Mouse (Mus musculus) left cerebral cortex, postnatal 10 days (tissue): ENCODE measurements around the gene Atg101. TPM values are rescaled to one million over a fixed set of nuclear protein-coding genes. Genes with fewer than 3 reads are reported as not detected.

Source experiments
- DNase-seq, 2 experiments: peaks; one replicate each; pipeline ENCODE4 v3.0.0; 2021 to 2022; ENCODE audit warnings: low spot score in 2 of 2, mixed read lengths in 1 of 2; ENCODE audit errors: extremely low spot score in 1 of 2
- intact Hi-C: fragments of 180-260 bp; cut with DNase I; formaldehyde crosslinking; loops from one replicate; pipeline ENCODE4 v1.15.1; 2025
- total RNA-seq, 2 experiments: library from RNA; stranded (reverse); gene quantifications; 2 replicates each; pipeline ENCODE4 v1.2.3; 2021

Atg101 gene
- total RNA-seq, 2 experiments from 2014 or later: 38.8 to 41.9 TPM

GRCm38 (mm10) chr15:101277351-101277899 is 6.6 kb upstream of the Atg101 start:
- DNase-seq: peak; percentile 42 to 70
- intact Hi-C loops: no loop called here

- intact Hi-C loops: no loop called here
- DNase-seq: peak in 1 of 2 experiments; percentile 44
Observed at GRCm38 (mm10) chr15:101278589-101278988, 5.5 kb upstream of the Atg101 start.

DNA sequence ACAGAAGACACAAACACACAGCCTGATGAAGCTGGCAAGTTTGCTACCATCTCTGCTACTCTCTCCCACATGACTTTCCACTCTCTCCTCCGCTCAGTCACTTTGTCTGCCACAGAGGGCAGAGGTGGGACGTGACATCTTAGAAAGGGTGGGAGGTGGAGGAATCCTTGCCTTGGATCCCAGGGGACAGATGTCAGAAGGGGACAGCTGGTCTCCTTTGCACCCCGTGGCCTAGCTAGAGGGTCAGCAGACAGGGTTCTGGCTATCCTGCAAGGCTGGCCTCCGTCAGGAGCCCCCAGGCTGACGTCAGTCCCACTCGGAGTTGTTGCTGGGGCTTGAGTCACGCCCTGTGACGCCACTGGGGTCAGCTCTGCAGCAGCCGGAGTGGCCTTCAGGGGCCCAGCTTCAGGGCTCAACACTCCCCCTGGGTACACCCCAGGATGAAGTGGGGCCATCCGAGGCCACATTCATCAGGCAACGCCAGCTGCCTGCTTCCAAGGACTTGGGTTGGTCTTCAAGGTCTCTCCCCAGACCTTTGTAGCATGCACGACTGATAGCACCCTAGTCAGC is 4.6 kb upstream of the Atg101 start:
- intact Hi-C loops: no loop called here
- no peak for DNase-seq

DNA sequence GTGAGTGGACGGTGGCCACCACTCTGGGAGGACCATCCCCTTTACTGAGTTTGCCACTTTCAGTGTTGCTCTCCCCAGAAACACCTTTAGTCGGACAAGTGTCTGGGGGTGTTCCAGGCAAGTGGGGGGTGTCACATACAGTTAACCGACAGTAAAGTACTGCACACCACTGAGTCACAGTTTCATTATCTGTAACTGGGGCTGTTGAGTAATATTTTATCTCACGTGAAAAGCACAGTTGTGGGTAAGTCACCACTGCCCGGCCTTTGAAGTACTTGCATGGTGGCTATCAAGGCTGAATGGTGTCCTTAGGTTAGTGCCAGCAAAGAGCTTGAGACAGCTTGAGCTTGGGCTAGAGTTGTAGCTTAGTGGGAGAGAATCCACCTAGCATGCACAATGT is 1.6 kb upstream of the Atg101 start:
- intact Hi-C loops: loop anchor here (2.0 kb wide), 1 partner anchor 42 kb away; no protein-coding TSS in a partner anchor
- DNase-seq: no peak

DNA sequence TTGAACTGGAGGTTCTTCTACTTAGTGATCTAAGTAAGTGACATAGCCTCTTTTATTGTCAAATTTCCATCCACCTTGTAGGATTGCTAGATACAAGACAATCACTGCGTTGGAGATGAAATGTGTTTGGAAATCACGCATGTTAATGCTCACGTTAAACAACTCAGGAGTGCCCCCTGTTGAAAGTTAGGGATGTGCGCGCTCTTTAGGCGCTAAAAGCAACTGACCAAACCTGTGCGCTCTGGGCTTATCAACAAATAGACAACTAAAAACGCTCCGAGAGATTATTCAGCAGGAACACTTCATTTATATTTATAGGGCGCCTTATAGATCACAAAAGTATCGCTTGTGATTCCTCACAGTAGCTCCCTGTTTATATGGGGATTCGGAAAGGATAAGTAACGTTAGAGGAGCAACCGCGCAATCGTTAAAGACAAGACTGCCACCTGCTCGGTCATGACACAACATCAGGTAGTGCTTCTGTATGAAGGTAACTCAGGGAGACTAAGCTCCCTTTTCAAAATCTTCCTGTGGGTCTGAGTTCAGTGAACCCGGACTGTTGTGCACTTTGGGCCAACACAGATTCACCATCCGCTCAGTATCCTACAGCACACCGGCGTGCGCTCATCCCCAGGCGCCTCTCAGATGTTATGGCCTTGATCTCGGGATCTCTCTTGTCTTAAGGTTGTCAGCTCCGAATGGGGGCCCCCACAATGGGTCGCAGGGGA is 725 bp upstream of the Atg101 start:
- DNase-seq: peak; percentile 64 to 65
- intact Hi-C loops: loop anchor here (2.0 kb wide), 1 partner anchor 43 kb away; no protein-coding TSS in a partner anchor

- no peak for DNase-seq
- intact Hi-C loops: no loop called here
Observed at GRCm38 (mm10) chr15:101286129-101286770, 2.2 kb downstream of the Atg101 start.

DNA sequence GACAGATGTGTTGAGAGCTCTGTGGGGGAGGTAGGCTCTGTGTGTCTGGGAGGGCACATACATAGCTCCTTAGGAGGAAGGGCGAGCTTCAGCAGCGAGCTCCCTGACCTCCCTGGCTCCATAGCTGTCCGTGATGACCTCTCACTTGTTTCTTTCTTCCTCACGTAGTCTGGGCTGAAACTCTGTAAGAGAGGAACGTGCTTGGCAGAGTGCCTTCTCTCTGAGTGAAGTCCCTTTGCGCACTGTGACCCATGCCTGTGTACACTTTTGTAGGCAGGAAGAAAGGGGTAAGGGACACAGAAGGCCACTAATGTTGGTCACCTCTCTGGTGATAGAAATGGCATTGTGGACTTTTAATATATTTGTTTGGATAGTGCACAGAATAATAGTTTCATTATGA is 3.3 kb downstream of the Atg101 start:
- DNase-seq: no peak
- intact Hi-C loops: no loop called here

DNA sequence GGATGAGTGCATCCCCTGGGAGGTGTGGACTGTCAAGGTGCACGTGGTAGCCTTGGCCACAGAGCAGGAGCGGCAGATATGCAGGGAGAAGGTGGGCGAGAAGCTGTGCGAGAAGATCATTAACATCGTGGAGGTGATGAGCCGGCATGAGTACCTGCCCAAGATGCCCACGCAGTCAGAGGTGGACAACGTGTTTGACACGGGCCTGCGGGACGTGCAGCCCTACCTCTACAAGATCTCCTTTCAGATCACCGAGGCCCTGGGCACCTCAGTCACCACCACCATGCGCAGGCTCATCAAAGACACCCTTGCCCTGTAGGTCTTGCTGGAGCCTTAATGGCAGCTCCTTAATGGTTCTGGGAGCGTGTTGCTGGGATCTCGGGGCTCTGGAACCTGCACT is 6.3 kb downstream of the Atg101 start:
- no peak for DNase-seq
- intact Hi-C loops: no loop called here

GRCm38 (mm10) chr15:101292012-101292411 is 7.9 kb downstream of the Atg101 start:
- intact Hi-C loops: no loop called here

GRCm38 (mm10) chr15:101293025-101293621 is 9.1 kb downstream of the Atg101 start, which contains the start of gene 6030408B16Rik:
Gene 6030408B16Rik (plus strand): TSS chr15:101293212.
- DNase-seq: no peak
- intact Hi-C loops: no loop called here

More at GRCm38 (mm10) chr15:101292012-101292411, 7.9 kb downstream of the Atg101 start:
- DNase-seq: no peak

DNA sequence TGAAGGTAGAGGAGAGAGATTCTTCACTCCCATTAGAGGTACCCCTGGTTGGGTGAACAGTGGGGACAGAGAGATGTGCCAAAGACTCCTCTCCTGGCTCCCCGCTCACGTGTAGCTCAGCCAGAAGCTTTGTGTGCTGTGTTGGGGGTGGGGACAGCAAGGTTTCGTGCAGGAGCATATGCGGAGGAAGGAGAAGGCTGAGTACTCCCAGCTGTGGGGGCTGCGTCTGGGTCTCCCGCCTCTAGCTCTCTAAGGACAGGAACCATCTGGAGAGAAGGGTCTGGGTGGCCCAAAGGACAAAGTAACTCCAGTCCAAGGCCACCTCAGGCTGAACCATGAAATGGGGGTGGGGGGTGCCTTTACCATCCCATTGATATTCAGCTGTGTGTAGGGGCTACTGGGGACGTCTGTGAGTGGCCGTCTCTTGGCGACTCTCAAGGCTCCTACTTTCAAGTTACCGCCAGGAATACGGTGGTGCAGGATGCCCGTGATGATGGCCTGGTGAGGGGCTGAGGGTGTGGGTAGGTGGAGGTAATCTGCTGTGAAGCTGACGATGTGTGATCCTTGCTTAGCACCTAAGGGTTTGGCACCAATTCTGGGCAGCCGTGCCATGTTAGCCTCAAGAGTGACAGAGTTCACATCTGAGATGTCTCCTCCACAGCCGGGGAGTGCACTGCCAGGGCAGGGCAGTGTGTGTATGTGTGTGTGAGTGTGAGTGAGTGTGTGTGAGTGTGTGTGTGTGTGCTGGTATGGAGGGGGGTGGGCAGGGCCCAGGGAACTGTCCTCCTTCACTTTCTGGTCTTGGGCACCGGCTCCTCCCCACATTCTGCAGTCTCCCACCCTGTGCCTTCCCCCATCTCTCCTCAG is 10.2 kb downstream of the Atg101 start:
- intact Hi-C loops: no loop called here
- DNase-seq: peak in 1 of 2 experiments; percentile 37

- DNase-seq: no peak
- intact Hi-C loops: no loop called here
Observed at GRCm38 (mm10) chr15:101295106-101295505, 11.0 kb downstream of the Atg101 start.

DNA sequence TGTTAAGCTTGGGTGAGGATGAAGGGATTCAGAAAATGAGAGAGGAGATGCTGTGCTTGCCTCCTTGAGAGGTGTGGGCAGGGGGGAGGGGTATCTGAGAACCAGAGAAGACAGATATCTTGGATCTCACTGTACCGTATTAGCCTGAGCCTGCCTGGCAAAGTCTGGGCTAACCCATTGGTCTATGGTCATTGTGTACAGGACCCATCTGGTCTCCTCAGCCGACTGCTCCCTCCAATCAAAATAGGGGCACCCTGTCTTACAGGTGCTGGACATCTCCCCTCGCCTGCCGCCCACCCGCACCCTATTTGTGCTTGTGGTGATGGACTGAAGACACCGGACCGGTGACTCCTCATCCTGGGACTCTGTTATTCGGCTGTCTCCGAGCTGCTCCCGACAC is 11.5 kb downstream of the Atg101 start:
- intact Hi-C loops: no loop called here
- DNase-seq: no peak

DNA sequence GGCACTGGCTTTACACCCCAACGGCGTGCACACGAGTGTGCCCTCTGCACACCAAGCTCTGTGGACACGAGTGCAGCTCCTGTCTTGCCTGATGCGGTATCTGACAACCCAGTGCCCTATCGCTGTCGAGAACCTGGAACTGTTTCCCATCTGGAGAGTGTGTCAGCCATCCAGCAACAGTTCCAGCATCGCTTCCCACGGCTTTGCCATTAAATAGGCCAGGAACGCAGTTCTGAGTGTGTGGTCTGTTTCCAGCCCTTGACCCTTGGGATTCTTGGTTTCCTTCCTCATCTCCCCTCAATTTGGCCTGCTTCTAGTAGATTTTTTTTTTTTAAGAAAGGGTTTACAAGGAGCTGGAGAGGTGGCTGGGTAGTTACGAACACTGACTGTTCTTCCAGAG is 12.0 kb downstream of the Atg101 start:
- DNase-seq: no peak
- intact Hi-C loops: no loop called here

DNA sequence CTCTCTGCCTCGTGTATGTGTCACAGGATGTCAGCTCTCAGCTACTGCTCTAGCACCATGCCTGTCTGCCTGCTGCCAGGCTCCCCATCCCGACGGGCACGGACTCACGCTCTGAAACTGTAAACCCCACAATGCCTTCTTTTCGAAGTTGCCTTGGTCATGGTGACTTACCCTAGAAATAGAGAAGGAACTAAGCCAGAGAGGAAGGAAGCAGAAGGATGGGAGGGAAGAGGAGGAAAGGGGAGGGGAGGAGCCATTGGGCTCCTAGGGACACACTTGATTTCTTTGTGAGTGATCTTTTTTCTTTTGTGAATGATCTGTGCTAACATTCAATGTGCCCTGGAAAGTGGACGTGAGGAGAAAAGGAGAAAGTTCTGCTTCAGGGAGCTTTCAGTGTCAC is 13.9 kb downstream of the Atg101 start:
- DNase-seq: no peak
- intact Hi-C loops: no loop called here

DNA sequence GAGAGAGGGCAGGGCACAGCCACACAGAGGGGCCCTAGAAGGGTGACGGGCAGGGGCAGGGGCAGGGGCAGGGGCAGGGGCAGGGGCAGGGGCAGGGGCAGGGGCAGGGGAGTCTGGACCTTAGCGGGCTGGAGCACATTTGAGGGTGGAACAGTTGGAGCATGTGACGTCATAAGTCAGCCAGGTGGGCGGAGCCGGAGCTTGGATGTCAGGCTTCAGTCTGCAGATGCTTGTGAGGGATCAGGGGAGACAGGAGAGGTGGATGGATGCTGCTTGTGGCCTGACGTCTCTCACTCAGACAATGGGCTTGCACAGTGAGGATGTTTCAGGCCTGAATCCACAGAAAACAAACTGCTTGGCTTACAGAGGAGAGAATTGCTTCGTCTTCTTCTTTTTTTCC is 14.5 kb downstream of the Atg101 start:
- intact Hi-C loops: no loop called here
- no peak for DNase-seq

DNA sequence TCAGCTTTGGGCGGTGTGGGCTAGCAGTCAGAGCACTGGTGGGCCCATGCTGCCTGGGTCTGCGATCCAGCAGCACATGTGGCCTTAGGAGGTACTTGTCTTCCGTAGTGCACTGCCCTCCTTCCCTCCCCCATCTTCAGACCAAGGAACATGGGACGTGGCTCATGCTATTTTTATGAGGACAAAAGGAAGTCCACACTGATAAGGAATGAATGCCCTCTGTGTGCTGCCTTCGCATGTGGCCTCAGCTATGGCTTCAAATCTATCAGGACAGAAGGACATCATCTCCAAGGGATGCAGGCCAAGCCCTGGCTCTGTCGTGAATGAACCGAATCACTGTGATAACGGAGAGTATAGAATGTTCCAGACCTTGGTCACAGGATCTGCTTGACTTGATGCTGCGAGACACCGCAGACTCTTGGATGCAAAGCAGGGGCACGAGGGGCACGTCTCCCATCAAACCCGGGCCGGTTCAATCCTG is 15.4 kb downstream of the Atg101 start:
- DNase-seq: no peak
- intact Hi-C loops: no loop called here

DNA sequence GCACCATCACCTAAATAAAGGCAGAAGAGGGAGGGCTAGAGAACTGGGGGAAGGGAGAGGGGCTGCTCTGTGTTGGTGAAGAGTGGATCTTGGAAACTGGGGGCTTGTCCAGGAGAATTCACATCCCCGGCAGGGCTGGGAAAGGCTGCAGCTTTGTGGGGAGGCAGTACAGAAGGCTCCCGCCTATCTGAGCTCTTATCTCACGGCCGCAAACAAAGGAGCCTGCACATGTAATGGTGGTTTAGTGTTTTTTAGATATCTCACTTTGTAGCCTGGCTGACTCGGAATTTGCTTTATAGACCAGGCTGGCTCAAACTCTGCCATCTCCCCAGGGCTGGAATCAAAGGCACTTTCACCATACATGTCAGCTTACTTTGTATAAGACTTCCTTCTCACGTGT is 16.1 kb downstream of the Atg101 start:
- no peak for DNase-seq
- intact Hi-C loops: no loop called here
